Mouse (Mus musculus) ES-E14 (cell line): ENCODE data around the gene Serinc3.

ENCODE experiments used
- CHD2 ChIP-seq: IDR thresholded peaks from 2 replicates; pipeline ENCODE4 v1.6.1; 2014; ENCODE audit warnings: mild to moderate bottlenecking, low read depth, low read length, inconsistent platforms
- HCFC1 ChIP-seq: IDR thresholded peaks from 2 replicates; pipeline ENCODE4 v1.6.1; 2012; ENCODE audit warnings: low read length, inconsistent platforms, borderline replicate concordance; ENCODE audit not compliant: insufficient read depth
- MAFK ChIP-seq: IDR thresholded peaks from 2 replicates; pipeline ENCODE4 v1.6.1; 2014; ENCODE audit warnings: mild to moderate bottlenecking, low read depth, low read length, inconsistent platforms; ENCODE audit not compliant: insufficient read depth
- ZC3H11A ChIP-seq: IDR thresholded peaks from 2 replicates; pipeline ENCODE4 v1.6.1; 2012; ENCODE audit warnings: low read depth, mild to moderate bottlenecking, inconsistent platforms, low read length, borderline replicate concordance
- ZNF384 ChIP-seq: IDR thresholded peaks from 2 replicates; pipeline ENCODE4 v1.6.1; 2012; ENCODE audit warnings: low read depth, low read length, inconsistent platforms

- TF ChIP-seq HCFC1 (no peak), ZC3H11A (no peak), CHD2 (no peak), MAFK (no peak), ZNF384 (no peak)
Measured at GRCm38 (mm10) chr2:163682344-163682743, 37.4 kb upstream of the Serinc3 start.
